Mouse (Mus musculus): ENCODE results near the gene Map3k3. TPM values are rescaled to one million over a fixed set of nuclear protein-coding genes. Genes with fewer than 3 reads are reported as not detected.
A peak's percentile ranks its signal among the peaks of the same experiment; 100 is the strongest.

Map3k3 gene
- polyA plus RNA-seq, 1 experiment from 2014 or later: 9.0 TPM

DNA sequence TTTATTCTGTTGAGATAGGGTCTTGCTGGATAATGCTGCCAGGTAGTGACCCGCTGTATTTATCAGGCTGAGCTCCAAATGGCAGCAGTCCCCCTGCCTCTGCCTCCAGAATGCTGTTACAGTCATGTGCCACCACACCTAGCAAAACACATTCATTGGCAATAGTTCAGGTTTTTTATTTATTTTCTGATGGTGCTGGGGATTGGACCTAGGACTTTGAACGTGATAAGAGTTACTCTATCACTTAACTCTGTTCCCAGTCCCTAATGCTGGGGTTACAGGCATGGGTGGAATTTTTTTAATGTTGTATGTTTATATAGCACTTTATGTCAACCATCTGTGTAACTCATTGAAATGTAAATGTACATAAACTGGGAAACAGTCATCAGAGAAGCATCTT lies 30.5 kb upstream of the Map3k3 start:
- no peak overlapping the region for H3K9ac ChIP-seq (ENCODE audit: low read length)
- no peaks in the 10 kb centered on the region for H3K9me3 ChIP-seq (replicated peaks; ENCODE audit: control insufficient read depth, low read length)
- H3K4me3 ChIP-seq (ENCODE audit: low read depth, low read length): no peak overlapping the region
- H3K4me1 ChIP-seq (ENCODE audit: control insufficient read depth, insufficient read depth, low read length): no peaks in the 10 kb centered on the region
- H3K27me3 ChIP-seq (replicated peaks; ENCODE audit: control insufficient read depth, insufficient read depth, low read length): no peaks in the 10 kb centered on the region
- DNase-seq (ENCODE audit: low spot score): no peak
- no peak overlapping the region for H3K4me2 ChIP-seq (ENCODE audit: low read length)
- no peak overlapping the region for H3K27ac ChIP-seq (ENCODE audit: low read depth, low read length)
- no peak for ATAC-seq
- 88% methylated on average over 2 of the region's 2 CpGs for WGBS
- H3K36me3 ChIP-seq (ENCODE audit: control insufficient read depth, insufficient read depth, low read length): peaks cover 97% of the 10 kb centered on the region

- ATAC-seq (no peak), DNase-seq (ENCODE audit: low spot score) (no peak)
- Histone ChIP-seq H3K9ac (ENCODE audit: low read length) (no peak overlapping the region), H3K4me2 (ENCODE audit: low read length) (no peak overlapping the region), H3K36me3 (ENCODE audit: control insufficient read depth, insufficient read depth, low read length) (peaks cover 97% of the 10 kb centered on the region), H3K9me3 (replicated peaks; ENCODE audit: control insufficient read depth, low read length) (no peaks in the 10 kb centered on the region), H3K27me3 (replicated peaks; ENCODE audit: control insufficient read depth, insufficient read depth, low read length) (no peaks in the 10 kb centered on the region), H3K4me3 (ENCODE audit: low read depth, low read length) (no peak overlapping the region), H3K27ac (ENCODE audit: low read depth, low read length) (no peak overlapping the region), H3K4me1 (ENCODE audit: control insufficient read depth, insufficient read depth, low read length) (no peaks in the 10 kb centered on the region)
- 98% methylated on average over 8 of the region's 8 CpGs for WGBS
Measured at GRCm38 (mm10) chr11:106054600-106054999, 29.8 kb upstream of the Map3k3 start.

DNA sequence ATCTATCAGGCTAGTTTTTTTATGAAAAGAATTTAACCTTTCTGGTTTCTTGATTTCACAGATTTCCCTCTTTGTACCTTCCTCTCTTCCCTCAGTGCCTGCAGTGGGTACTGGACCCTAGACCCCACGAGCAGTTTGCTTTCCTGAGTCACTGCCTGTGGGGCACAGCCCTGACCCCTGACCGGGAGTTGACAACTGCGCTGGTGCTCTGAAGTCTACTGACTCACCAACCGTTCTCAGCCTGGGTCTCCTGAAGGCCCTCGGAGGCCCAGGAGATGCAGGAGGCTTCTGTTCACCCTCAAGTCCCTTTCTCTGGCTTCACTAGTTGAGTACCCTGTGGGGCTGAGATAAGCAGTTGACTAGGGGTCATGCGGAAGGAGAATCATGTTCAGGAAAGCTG lies 29.1 kb upstream of the Map3k3 start:
- H3K27ac ChIP-seq (ENCODE audit: low read depth, low read length): no peak overlapping the region
- no peak overlapping the region for H3K4me3 ChIP-seq (ENCODE audit: low read depth, low read length)
- no peak for DNase-seq (ENCODE audit: low spot score)
- H3K9ac ChIP-seq (ENCODE audit: low read length): no peak overlapping the region
- peaks cover 98% of the 10 kb centered on the region for H3K36me3 ChIP-seq (ENCODE audit: control insufficient read depth, insufficient read depth, low read length)
- H3K9me3 ChIP-seq (replicated peaks; ENCODE audit: control insufficient read depth, low read length): no peaks in the 10 kb centered on the region
- 93% methylated on average over 6 of the region's 6 CpGs for WGBS
- no peaks in the 10 kb centered on the region for H3K4me1 ChIP-seq (ENCODE audit: control insufficient read depth, insufficient read depth, low read length)
- no peak overlapping the region for H3K4me2 ChIP-seq (ENCODE audit: low read length)
- ATAC-seq: no peak
- H3K27me3 ChIP-seq (replicated peaks; ENCODE audit: control insufficient read depth, insufficient read depth, low read length): no peaks in the 10 kb centered on the region

- Histone ChIP-seq H3K9me3 (replicated peaks; ENCODE audit: control insufficient read depth, low read length) (no peaks in the 10 kb centered on the region), H3K9ac (ENCODE audit: low read length) (no peak overlapping the region), H3K27ac (ENCODE audit: low read depth, low read length) (no peak overlapping the region), H3K4me2 (ENCODE audit: low read length) (no peak overlapping the region), H3K36me3 (ENCODE audit: control insufficient read depth, insufficient read depth, low read length) (peaks cover 82% of the 10 kb centered on the region), H3K27me3 (replicated peaks; ENCODE audit: control insufficient read depth, insufficient read depth, low read length) (no peaks in the 10 kb centered on the region), H3K4me3 (ENCODE audit: low read depth, low read length) (no peak overlapping the region), H3K4me1 (ENCODE audit: control insufficient read depth, insufficient read depth, low read length) (no peaks in the 10 kb centered on the region)
- DNase-seq (ENCODE audit: low spot score): no peak
- WGBS: 90% methylated on average over 8 of the region's 8 CpGs
- no peak for ATAC-seq
Measured at GRCm38 (mm10) chr11:106056819-106057491, 27.5 kb upstream of the Map3k3 start.

DNA sequence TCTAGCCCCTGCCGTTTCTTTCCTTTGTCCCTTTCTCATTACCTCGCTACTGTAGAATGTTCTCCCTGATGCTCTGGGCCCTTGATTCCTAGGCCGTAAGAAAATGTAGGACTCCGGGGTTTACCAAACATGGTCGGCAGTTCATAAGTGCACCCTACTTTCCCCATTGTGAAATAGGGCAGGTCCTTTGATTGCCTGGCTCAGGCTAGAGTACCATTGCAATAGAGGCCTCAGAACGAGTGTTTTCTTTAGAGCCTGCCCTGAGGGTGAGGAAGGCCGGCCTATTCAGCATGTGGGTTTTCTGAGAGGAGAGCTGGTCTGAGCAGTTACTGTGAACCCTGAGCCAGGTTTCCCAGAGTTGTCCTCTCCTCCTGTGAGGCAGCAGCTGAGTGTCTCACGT lies 26.4 kb upstream of the Map3k3 start:
- DNase-seq (ENCODE audit: low spot score) (no peak), ATAC-seq (no peak)
- H3K9me3 ChIP-seq (replicated peaks; ENCODE audit: control insufficient read depth, low read length): no peaks in the 10 kb centered on the region
- H3K36me3 ChIP-seq (ENCODE audit: control insufficient read depth, insufficient read depth, low read length): peaks cover 71% of the 10 kb centered on the region
- no peak overlapping the region for H3K27ac ChIP-seq (ENCODE audit: low read depth, low read length)
- no peak overlapping the region for H3K4me2 ChIP-seq (ENCODE audit: low read length)
- 71% methylated on average over 8 of the region's 8 CpGs for WGBS
- no peaks in the 10 kb centered on the region for H3K27me3 ChIP-seq (replicated peaks; ENCODE audit: control insufficient read depth, insufficient read depth, low read length)
- H3K4me1 ChIP-seq (ENCODE audit: control insufficient read depth, insufficient read depth, low read length): no peaks in the 10 kb centered on the region
- H3K4me3 ChIP-seq (ENCODE audit: low read depth, low read length): no peak overlapping the region
- H3K9ac ChIP-seq (ENCODE audit: low read length): no peak overlapping the region

DNA sequence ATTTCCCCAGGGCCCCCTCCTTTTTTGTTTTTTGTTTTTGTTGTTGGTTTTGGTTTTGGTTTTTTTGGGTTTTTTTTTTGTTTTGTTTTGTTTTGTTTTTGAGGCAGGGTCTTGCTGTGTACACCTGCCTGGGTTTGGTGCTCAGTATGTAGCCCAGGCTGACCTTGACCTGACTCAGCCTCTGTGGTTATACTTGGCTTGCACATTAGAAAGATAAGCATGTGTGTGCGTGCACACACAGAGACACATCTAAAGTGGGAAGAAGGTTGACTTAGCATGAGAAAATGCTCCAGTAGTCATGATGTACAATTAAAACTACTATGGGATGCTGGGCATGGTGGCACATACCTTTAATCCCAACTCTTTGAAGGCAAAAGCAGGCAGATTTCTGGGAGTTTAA lies 23.9 kb upstream of the Map3k3 start:
- 97% methylated on average over 1 of the region's 1 CpGs for WGBS
- Histone ChIP-seq H3K27ac (ENCODE audit: low read depth, low read length) (no peak overlapping the region), H3K27me3 (replicated peaks; ENCODE audit: control insufficient read depth, insufficient read depth, low read length) (no peaks in the 10 kb centered on the region), H3K4me3 (ENCODE audit: low read depth, low read length) (no peak overlapping the region), H3K9me3 (replicated peaks; ENCODE audit: control insufficient read depth, low read length) (no peaks in the 10 kb centered on the region), H3K36me3 (ENCODE audit: control insufficient read depth, insufficient read depth, low read length) (peaks cover 46% of the 10 kb centered on the region), H3K9ac (ENCODE audit: low read length) (no peak overlapping the region), H3K4me2 (ENCODE audit: low read length) (no peak overlapping the region), H3K4me1 (ENCODE audit: control insufficient read depth, insufficient read depth, low read length) (no peaks in the 10 kb centered on the region)
- DNase-seq (ENCODE audit: low spot score) (no peak), ATAC-seq (no peak)

DNA sequence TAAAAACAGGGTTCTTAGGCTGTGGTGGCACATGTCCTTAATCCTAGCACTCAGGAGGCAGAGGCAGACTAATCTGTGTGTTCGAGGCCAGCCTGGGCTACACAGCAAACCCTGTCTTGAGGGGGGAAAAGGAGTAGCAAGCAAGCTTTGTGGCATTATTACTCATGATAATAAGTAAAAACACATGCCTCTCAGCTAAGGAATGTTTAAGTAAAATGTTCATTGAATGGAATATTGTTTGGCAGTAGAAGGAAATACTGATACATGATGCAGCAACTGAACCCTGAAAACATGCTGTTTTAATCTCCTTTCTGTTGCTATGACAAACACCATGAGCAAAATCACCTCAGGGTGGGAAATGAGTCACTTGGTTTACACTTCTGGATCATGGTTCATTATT lies 23.1 kb upstream of the Map3k3 start:
- Histone ChIP-seq H3K4me3 (ENCODE audit: low read depth, low read length) (no peak overlapping the region), H3K4me2 (ENCODE audit: low read length) (no peak overlapping the region), H3K27me3 (replicated peaks; ENCODE audit: control insufficient read depth, insufficient read depth, low read length) (no peaks in the 10 kb centered on the region), H3K4me1 (ENCODE audit: control insufficient read depth, insufficient read depth, low read length) (no peaks in the 10 kb centered on the region), H3K9me3 (replicated peaks; ENCODE audit: control insufficient read depth, low read length) (no peaks in the 10 kb centered on the region), H3K36me3 (ENCODE audit: control insufficient read depth, insufficient read depth, low read length) (peaks cover 38% of the 10 kb centered on the region), H3K9ac (ENCODE audit: low read length) (no peak overlapping the region), H3K27ac (ENCODE audit: low read depth, low read length) (no peak overlapping the region)
- no peak for ATAC-seq
- DNase-seq (ENCODE audit: low spot score): no peak
- WGBS: 88% methylated on average over 1 of the region's 1 CpGs

GRCm38 (mm10) chr11:106063756-106064155 lies 20.7 kb upstream of the Map3k3 start:
- H3K27me3 ChIP-seq (replicated peaks; ENCODE audit: control insufficient read depth, insufficient read depth, low read length): no peaks in the 10 kb centered on the region
- H3K27ac ChIP-seq (ENCODE audit: low read depth, low read length): no peak overlapping the region
- DNase-seq (ENCODE audit: low spot score) (no peak), ATAC-seq (no peak)
- peaks cover 14% of the 10 kb centered on the region for H3K36me3 ChIP-seq (ENCODE audit: control insufficient read depth, insufficient read depth, low read length)
- H3K4me1 ChIP-seq (ENCODE audit: control insufficient read depth, insufficient read depth, low read length): 0 out of 2 replicates have a peak, but pooled peaks cover 3% of the 10 kb centered on the region
- H3K9ac ChIP-seq (ENCODE audit: low read length): no peak overlapping the region
- no peaks in the 10 kb centered on the region for H3K9me3 ChIP-seq (replicated peaks; ENCODE audit: control insufficient read depth, low read length)
- WGBS: 72% methylated on average over 5 of the region's 5 CpGs
- no peak overlapping the region for H3K4me2 ChIP-seq (ENCODE audit: low read length)
- H3K4me3 ChIP-seq (ENCODE audit: low read depth, low read length): no peak overlapping the region

- Histone ChIP-seq H3K27me3 (replicated peaks; ENCODE audit: control insufficient read depth, insufficient read depth, low read length) (no peaks in the 10 kb centered on the region), H3K36me3 (ENCODE audit: control insufficient read depth, insufficient read depth, low read length) (no peaks in the 10 kb centered on the region), H3K4me3 (ENCODE audit: low read depth, low read length) (peak overlapping the region; percentile 80), H3K27ac (ENCODE audit: low read depth, low read length) (no peak overlapping the region; the same call in 1 of the 2 replicates), H3K9me3 (replicated peaks; ENCODE audit: control insufficient read depth, low read length) (no peaks in the 10 kb centered on the region), H3K4me2 (ENCODE audit: low read length) (peak overlapping the region; percentile 95), H3K9ac (ENCODE audit: low read length) (peak overlapping the region; percentile 90), H3K4me1 (ENCODE audit: control insufficient read depth, insufficient read depth, low read length) (0 out of 2 replicates have a peak, but pooled peaks cover 3% of the 10 kb centered on the region)
- no peak for ATAC-seq
- DNase-seq (ENCODE audit: low spot score): no peak
- WGBS: 44% methylated on average over 18 of the region's 18 CpGs
Measured at GRCm38 (mm10) chr11:106065073-106065922, 19.1 kb upstream of the Map3k3 start.
